ENCODE assay signal across 18 mouse cellular contexts in the genomic region with DNA sequence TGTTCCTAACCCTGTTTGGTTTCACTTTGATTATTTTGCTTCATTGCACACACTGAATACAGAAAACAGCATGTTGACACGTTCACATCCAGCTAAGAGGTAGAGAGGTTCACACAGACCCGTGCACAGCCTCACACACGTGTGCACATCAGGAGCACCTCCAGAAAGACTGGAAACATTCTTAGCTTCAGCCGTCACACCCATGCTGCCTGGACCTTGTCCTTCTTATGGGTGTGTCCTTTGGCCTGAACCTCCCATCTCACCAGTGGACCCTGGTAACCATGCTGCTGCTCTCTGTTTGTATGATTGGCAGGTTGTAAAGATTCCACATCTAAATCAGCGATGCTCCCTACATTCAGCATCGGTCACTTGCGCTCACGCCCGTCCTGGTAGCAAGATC.
"Had no signal": no experiment of that assay in that cellular context is flagged by ENCODE, and none has a peak within 500 bp of the region (broad histone marks: within the 10 kb centered on the region; RNA-seq: fewer than 3 reads in every experiment).

No protein-coding gene starts in this region.

- H3K4me3 ChIP-seq: lung, embryonic 15.5 days; megakaryocyte, embryonic 14.5 days; midbrain, embryonic 10.5 days; midbrain, embryonic 13.5 days; myocyte; stomach, embryonic 15.5 days had no signal

- ATAC-seq: hindbrain, postnatal 0 days; inflammation-experienced regulatory T-cells, adult 6 months; midbrain, embryonic 13.5 days; midbrain, embryonic 16.5 days had no signal

- H3K27ac ChIP-seq: hindbrain, postnatal 0 days; kidney, postnatal 0 days; liver, embryonic 14.5 days; lung, embryonic 15.5 days; midbrain, embryonic 13.5 days; stomach, embryonic 15.5 days had no signal

- H3K4me1 ChIP-seq: megakaryocyte, embryonic 14.5 days; midbrain, embryonic 13.5 days had no signal

- DNase-seq: kidney, adult 2 months; kidney, postnatal 25 days; lung, adult 18-20 months; lung, postnatal 10 days; lung, postnatal 36 days; thymus, adult 18-20 months; thymus, postnatal 36 days had no signal

- H3K9ac ChIP-seq: liver, embryonic 14.5 days; lung, embryonic 15.5 days; midbrain, embryonic 13.5 days; stomach, embryonic 15.5 days had no signal

- H3K9me3 ChIP-seq: lung, embryonic 15.5 days; midbrain, embryonic 10.5 days; midbrain, embryonic 13.5 days; stomach, embryonic 15.5 days had no signal

- H3K4me2 ChIP-seq: lung, embryonic 15.5 days; midbrain, embryonic 13.5 days; stomach, embryonic 15.5 days had no signal

- H3K36me3 ChIP-seq: lung, embryonic 15.5 days; midbrain, embryonic 10.5 days; midbrain, embryonic 13.5 days; stomach, embryonic 15.5 days had no signal

- H3K27me3 ChIP-seq: lung, embryonic 15.5 days; megakaryocyte, embryonic 14.5 days; midbrain, embryonic 13.5 days; stomach, embryonic 15.5 days had no signal
